Mouse (Mus musculus) liver, embryonic 14 days (tissue): ENCODE results near the gene Bmi1. TPM values are rescaled to one million over a fixed set of nuclear protein-coding genes. Genes with fewer than 3 reads are reported as not detected.

Source experiments
- polyA plus RNA-seq: library from polyadenylated mRNA; depleted of rRNA; stranded (reverse); fragments of >200 nt; gene quantifications from 2 replicates; pipeline ENCODE4 v1.2.3, GENCODE M21; 2012; rRNA removed

Gene Bmi1
- polyA plus RNA-seq = 6.5 and 7.3 TPM in 2 replicates

GRCm38 (mm10) chr2:18676936-18677491 is at the start of gene Bmi1:
TSS of gene Bmi1 (plus strand) at chr2:18677018.

GRCm38 (mm10) chr2:18672133-18672765 is 4.6 kb upstream of the Bmi1 start, which contains the start of gene Commd3:
TSS of gene Commd3 (plus strand) at chr2:18672384.

GRCm38 (mm10) chr2:18693871-18694610 is 17.2 kb downstream of the Bmi1 start, which contains the start of gene Spag6:
TSS of gene Spag6 (plus strand) at chr2:18694032.

Other genes starting within 250 kb of the Bmi1 start
- gene Commd3, start 4.6 kb upstream of the Bmi1 start, polyA plus RNA-seq = 42.0 and 44.7 TPM in 2 replicates
- gene Spag6, start 17.0 kb downstream of the Bmi1 start, polyA plus RNA-seq = 0.05 TPM in 1 of 2 replicates, not detected in the other